Mouse (Mus musculus) midbrain, embryonic 12.5 days (tissue): ENCODE measurements around the gene Tspan33. TPM values are rescaled to one million over a fixed set of nuclear protein-coding genes. Genes with fewer than 3 reads are reported as not detected.
A peak's percentile ranks its signal among the peaks of the same experiment; 100 is the strongest.

Experiments
- ATAC-seq: fragments of 200-750 bp; cut with Nextera tagmentation; 2 replicates; pipeline ENCODE4 v1.8.0; 2017; ENCODE audit warnings: low read depth, moderate TSS enrichment, moderate library complexity; ENCODE audit not compliant: low FRiP score
- H3K27ac ChIP-seq: fragments of 300-500 bp; sonication (generic); replicated peaks from 2 replicates; pipeline ENCODE4 v1.5.1; 2016; ENCODE audit warnings: mild to moderate bottlenecking
- H3K27me3 ChIP-seq: fragments of 300-500 bp; sonication (generic); 2 replicates; pipeline ENCODE4 v1.6.1; 2016; ENCODE audit warnings: mild to moderate bottlenecking
- H3K36me3 ChIP-seq: fragments of 300-500 bp; sonication (generic); 2 replicates; pipeline ENCODE4 v1.6.1; 2016
- H3K4me1 ChIP-seq: fragments of 300-500 bp; sonication (generic); 2 replicates; pipeline ENCODE4 v1.6.1; 2016
- H3K4me2 ChIP-seq: fragments of 300-500 bp; sonication (generic); replicated peaks from 2 replicates; pipeline ENCODE4 v1.6.1; 2016; ENCODE audit warnings: mild to moderate bottlenecking, moderate library complexity
- H3K4me3 ChIP-seq: fragments of 300-500 bp; sonication (generic); 2 replicates; pipeline ENCODE4 v1.5.1; 2016; ENCODE audit warnings: mild to moderate bottlenecking
- H3K9ac ChIP-seq: fragments of 300-500 bp; sonication (generic); replicated peaks from 2 replicates; pipeline ENCODE4 v1.6.1; 2016; ENCODE audit warnings: mild to moderate bottlenecking, moderate library complexity
- H3K9me3 ChIP-seq: fragments of 300-500 bp; sonication (generic); 2 replicates; pipeline ENCODE4 v1.6.1; 2016; ENCODE audit warnings: mild to moderate bottlenecking
- WGBS: fragments of 180-500 bp; shearing (Covaris S2); methylation state at CpG from one replicate; pipeline ENCODE4 v1.1.7; 2016; 5-methylcytosine and 5-hydroxymethylcytosine counted together
- polyA plus RNA-seq: library from polyadenylated mRNA; unstranded; fragments of >200 nt; fragmentation: Nextera tagmentation; extraction: Ambion mirVana; gene quantifications from 2 replicates; pipeline ENCODE4 v1.2.1, GENCODE M21; 2016

The Tspan33 gene
- 7.7 and 9.5 TPM in 2 replicates for polyA plus RNA-seq

DNA sequence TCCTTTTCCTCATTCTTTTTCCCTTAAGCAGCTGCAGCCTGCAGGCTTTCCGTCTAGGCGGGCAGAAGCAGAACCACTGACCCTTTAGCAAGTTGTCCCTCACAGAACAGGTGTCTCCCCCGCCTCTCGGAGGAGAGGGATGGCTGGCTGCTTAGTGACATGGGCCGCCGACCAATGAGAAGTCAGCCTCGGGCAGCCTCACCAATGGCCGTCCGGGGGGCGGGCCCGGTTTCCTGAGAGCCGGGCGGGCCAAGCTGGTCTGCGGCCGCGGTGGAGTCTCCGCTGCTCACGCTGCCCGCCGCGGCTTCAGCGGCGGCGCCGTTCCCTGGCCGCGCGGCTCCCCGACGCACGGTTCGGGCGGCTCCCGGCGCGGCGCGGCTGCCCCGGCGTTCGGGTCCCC is at the start of gene Tspan33:
Gene Tspan33 (plus strand): TSS at position 270 of the 400 bp plus-strand sequence.
- Histone ChIP-seq H3K27me3 (peaks cover 49% of the 10 kb centered on the region), H3K27ac (no peak within 1 kb of the TSS), H3K4me1 (peaks cover 19% of the 10 kb centered on the region), H3K9me3 (no peaks in the 10 kb centered on the region), H3K36me3 (no peaks in the 10 kb centered on the region), H3K4me2 (peak within 1 kb of the TSS; percentile 90), H3K4me3 (peak within 1 kb of the TSS; percentile 65), H3K9ac (peak within 1 kb of the TSS; percentile 65)
- WGBS: under 1% methylated on average over 41 of the region's 41 CpGs
- peak; percentile 99 for ATAC-seq

- 32% methylated on average over 14 of the region's 14 CpGs for WGBS
- Histone ChIP-seq H3K27ac (no peak overlapping the region), H3K36me3 (no peaks in the 10 kb centered on the region), H3K4me1 (no peaks in the 10 kb centered on the region), H3K9ac (no peak overlapping the region), H3K9me3 (no peaks in the 10 kb centered on the region), H3K4me2 (no peak overlapping the region), H3K27me3 (peaks cover 5% of the 10 kb centered on the region), H3K4me3 (no peak overlapping the region)
- ATAC-seq: no peak
Observed at GRCm38 (mm10) chr6:29649494-29650169, 44.4 kb upstream of the Tspan33 start.

- peaks cover 5% of the 10 kb centered on the region for H3K27me3 ChIP-seq
- H3K9me3 ChIP-seq: no peaks in the 10 kb centered on the region
- 70% methylated on average over 10 of the region's 10 CpGs for WGBS
- H3K27ac ChIP-seq: no peak overlapping the region
- H3K4me2 ChIP-seq: no peak overlapping the region
- H3K36me3 ChIP-seq: no peaks in the 10 kb centered on the region
- no peak overlapping the region for H3K4me3 ChIP-seq
- no peak overlapping the region for H3K9ac ChIP-seq
- ATAC-seq: no peak
- no peaks in the 10 kb centered on the region for H3K4me1 ChIP-seq
Observed at GRCm38 (mm10) chr6:29650170-29650549, 43.9 kb upstream of the Tspan33 start.

DNA sequence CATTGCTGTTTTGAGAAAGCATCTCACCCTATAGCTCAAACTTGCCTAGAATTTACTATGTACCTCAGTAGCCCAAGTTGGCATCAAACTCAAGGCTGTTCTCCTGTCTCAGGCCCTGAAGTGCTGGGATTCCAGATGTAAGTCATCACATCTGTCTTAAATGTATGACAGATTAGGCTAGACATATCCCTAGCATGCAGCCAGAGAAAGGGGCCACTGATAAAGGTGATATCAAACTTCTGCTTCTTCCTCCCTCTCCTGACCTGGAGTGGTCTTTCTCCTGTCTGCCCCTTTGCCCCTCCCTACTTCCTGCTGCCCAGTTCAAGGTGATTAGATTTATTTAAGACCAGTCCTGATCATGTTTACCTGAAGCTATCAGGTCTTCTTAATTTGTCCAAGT is 40.8 kb upstream of the Tspan33 start:
- Histone ChIP-seq H3K36me3 (no peaks in the 10 kb centered on the region), H3K4me1 (no peaks in the 10 kb centered on the region), H3K27ac (no peak overlapping the region), H3K4me3 (no peak overlapping the region), H3K4me2 (no peak overlapping the region), H3K9ac (no peak overlapping the region), H3K27me3 (peaks cover 5% of the 10 kb centered on the region), H3K9me3 (no peaks in the 10 kb centered on the region)
- ATAC-seq: no peak

DNA sequence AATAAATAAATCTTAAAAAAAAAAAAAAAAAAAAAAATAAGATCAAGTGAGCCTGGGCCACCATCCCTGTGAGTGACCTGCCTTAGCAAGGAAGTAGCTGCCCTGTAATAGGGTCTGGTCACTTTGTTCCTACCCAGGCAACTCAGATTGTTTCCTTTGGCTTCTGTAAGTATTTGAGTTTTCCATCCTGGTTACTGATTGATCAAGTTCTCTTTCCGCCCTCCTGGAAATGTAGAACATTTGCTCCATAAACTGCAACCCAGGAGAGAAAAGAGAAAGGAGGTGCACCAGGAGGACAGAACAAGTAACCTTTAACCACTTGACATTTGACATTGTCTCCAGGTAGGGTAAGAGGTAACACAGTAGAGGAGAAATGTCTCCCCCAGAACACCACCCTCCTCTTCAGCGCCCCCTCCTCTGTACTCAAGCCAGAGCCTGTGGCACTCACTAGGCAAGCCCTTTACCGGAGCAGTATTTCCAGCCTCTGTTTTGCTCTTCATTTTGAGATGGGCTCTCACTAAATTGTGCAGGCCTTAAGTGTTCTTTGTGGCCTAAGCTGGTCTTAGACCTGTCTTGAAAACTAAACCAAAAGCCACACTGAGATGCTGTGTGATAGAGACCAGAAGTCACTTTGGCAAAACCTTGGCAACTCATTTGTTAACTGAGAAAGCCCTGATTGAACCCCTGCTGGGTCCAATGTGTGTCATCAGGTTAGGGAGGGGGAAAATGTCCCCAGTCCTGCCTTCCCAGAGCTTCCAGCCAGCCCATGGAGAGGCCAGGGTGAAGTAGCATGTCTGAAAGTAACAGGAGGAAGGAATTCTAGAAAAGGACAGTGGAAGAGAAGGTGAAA is 35.2 kb upstream of the Tspan33 start:
- Histone ChIP-seq H3K36me3 (no peaks in the 10 kb centered on the region), H3K27me3 (no peaks in the 10 kb centered on the region), H3K27ac (no peak overlapping the region), H3K9me3 (no peaks in the 10 kb centered on the region), H3K4me1 (no peaks in the 10 kb centered on the region), H3K9ac (no peak overlapping the region), H3K4me3 (no peak overlapping the region), H3K4me2 (no peak overlapping the region)
- 85% methylated on average over 3 of the region's 3 CpGs for WGBS
- no peak for ATAC-seq

GRCm38 (mm10) chr6:29659964-29660363 is 34.1 kb upstream of the Tspan33 start:
- Histone ChIP-seq H3K9ac (no peak overlapping the region), H3K4me1 (no peaks in the 10 kb centered on the region), H3K36me3 (no peaks in the 10 kb centered on the region), H3K27ac (no peak overlapping the region), H3K4me3 (no peak overlapping the region), H3K9me3 (no peaks in the 10 kb centered on the region), H3K27me3 (no peaks in the 10 kb centered on the region), H3K4me2 (no peak overlapping the region)
- no peak for ATAC-seq
- WGBS: 96% methylated on average over 2 of the region's 2 CpGs

- no peaks in the 10 kb centered on the region for H3K27me3 ChIP-seq
- no peak overlapping the region for H3K4me3 ChIP-seq
- WGBS: 49% methylated on average over 11 of the region's 11 CpGs
- H3K9me3 ChIP-seq: no peaks in the 10 kb centered on the region
- ATAC-seq: no peak
- no peak overlapping the region for H3K27ac ChIP-seq
- H3K4me1 ChIP-seq: no peaks in the 10 kb centered on the region
- no peak overlapping the region for H3K4me2 ChIP-seq
- no peaks in the 10 kb centered on the region for H3K36me3 ChIP-seq
- no peak overlapping the region for H3K9ac ChIP-seq
Observed at GRCm38 (mm10) chr6:29660662-29661307, 33.2 kb upstream of the Tspan33 start.

GRCm38 (mm10) chr6:29667266-29667665 is 26.8 kb upstream of the Tspan33 start:
- no peak for ATAC-seq
- no peaks in the 10 kb centered on the region; the same call in 1 of the 2 replicates for H3K4me1 ChIP-seq
- H3K9me3 ChIP-seq: no peaks in the 10 kb centered on the region
- H3K4me3 ChIP-seq: no peak overlapping the region
- H3K36me3 ChIP-seq: no peaks in the 10 kb centered on the region
- no peaks in the 10 kb centered on the region for H3K27me3 ChIP-seq
- no peak overlapping the region for H3K4me2 ChIP-seq
- H3K27ac ChIP-seq: no peak overlapping the region
- H3K9ac ChIP-seq: no peak overlapping the region
- WGBS: 83% methylated on average over 6 of the region's 6 CpGs

- Histone ChIP-seq H3K36me3 (no peaks in the 10 kb centered on the region), H3K9me3 (no peaks in the 10 kb centered on the region), H3K4me2 (no peak overlapping the region), H3K27me3 (no peaks in the 10 kb centered on the region), H3K4me3 (no peak overlapping the region), H3K4me1 (no peaks in the 10 kb centered on the region; the same call in 1 of the 2 replicates), H3K27ac (no peak overlapping the region), H3K9ac (no peak overlapping the region)
- ATAC-seq: no peak
- WGBS: 17% methylated on average over 3 of the region's 3 CpGs
Observed at GRCm38 (mm10) chr6:29671741-29672140, 22.3 kb upstream of the Tspan33 start.

- no peak overlapping the region for H3K4me3 ChIP-seq
- H3K4me1 ChIP-seq: no peaks in the 10 kb centered on the region; the same call in 1 of the 2 replicates
- H3K9me3 ChIP-seq: no peaks in the 10 kb centered on the region
- no peaks in the 10 kb centered on the region for H3K36me3 ChIP-seq
- H3K9ac ChIP-seq: no peak overlapping the region
- H3K27ac ChIP-seq: no peak overlapping the region
- H3K27me3 ChIP-seq: no peaks in the 10 kb centered on the region
- no peak overlapping the region for H3K4me2 ChIP-seq
- WGBS: 16% methylated on average over 12 of the region's 12 CpGs
- ATAC-seq: no peak
Observed at GRCm38 (mm10) chr6:29672563-29673411, 21.2 kb upstream of the Tspan33 start.

DNA sequence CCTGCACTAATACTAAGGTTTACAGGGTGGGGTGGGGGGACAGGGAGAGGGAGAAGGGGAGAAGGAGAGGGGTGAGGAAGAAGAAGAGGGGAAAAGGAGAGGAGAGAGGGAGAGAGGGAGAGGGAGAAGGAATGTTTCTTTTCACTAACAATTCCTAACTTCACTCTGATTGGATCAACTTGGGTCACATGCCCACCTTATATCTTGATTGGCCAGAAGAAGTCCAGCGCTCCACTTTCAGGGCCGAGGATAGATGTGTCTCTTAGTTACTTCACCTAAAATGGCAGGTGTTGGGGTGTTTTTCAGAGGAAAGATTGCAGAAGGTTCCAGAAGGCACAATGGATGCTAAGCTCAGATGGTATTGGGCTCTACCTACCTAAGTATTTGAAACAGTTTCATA is 20.3 kb upstream of the Tspan33 start:
- no peaks in the 10 kb centered on the region for H3K36me3 ChIP-seq
- H3K4me2 ChIP-seq: no peak overlapping the region
- no peak for ATAC-seq
- H3K4me1 ChIP-seq: no peaks in the 10 kb centered on the region; the same call in 1 of the 2 replicates
- WGBS: 48% methylated on average over 2 of the region's 2 CpGs
- H3K4me3 ChIP-seq: no peak overlapping the region
- no peaks in the 10 kb centered on the region for H3K27me3 ChIP-seq
- H3K27ac ChIP-seq: no peak overlapping the region
- no peak overlapping the region for H3K9ac ChIP-seq
- no peaks in the 10 kb centered on the region for H3K9me3 ChIP-seq
